Mouse (Mus musculus): ENCODE measurements around the gene Cnn2. TPM values are rescaled to one million over a fixed set of nuclear protein-coding genes. Genes with fewer than 3 reads are reported as not detected.

The Cnn2 gene
- polyA plus RNA-seq, 1 experiment from 2014 or later, result 199 TPM

GRCm38 (mm10) chr10:80017361-80017760 lies 29.0 kb downstream of the Cnn2 start:
- H3K27ac ChIP-seq (replicated peaks), result no peak overlapping the region
- H3K4me1 ChIP-seq, result peaks cover 35% of the 10 kb centered on the region
- 0 out of 2 replicates have a peak overlapping the region, but pooled peaks have one; percentile 2 for H3K4me3 ChIP-seq
- peaks cover 85% of the 10 kb centered on the region for H3K27me3 ChIP-seq (ENCODE audit: low read depth, poor library complexity, severe bottlenecking)
- no peaks in the 10 kb centered on the region for H3K9me3 ChIP-seq (replicated peaks)
- peaks cover 3% of the 10 kb centered on the region; the same call in 1 of the 2 replicates for H3K36me3 ChIP-seq
- WGBS, result 63% methylated on average over 3 of the region's 3 CpGs
- DNase-seq (ENCODE audit: low spot score), result no peak

- whole genome bisulfite sequencing, result 82% methylated on average over 14 of the region's 14 CpGs
- H3K9me3 ChIP-seq (replicated peaks), result no peaks in the 10 kb centered on the region
- H3K4me3 ChIP-seq, result 0 out of 2 replicates have a peak overlapping the region, but pooled peaks have one; percentile 2
- H3K36me3 ChIP-seq, result peaks cover 5% of the 10 kb centered on the region
- H3K27me3 ChIP-seq (ENCODE audit: low read depth, poor library complexity, severe bottlenecking), result peaks cover 81% of the 10 kb centered on the region
- H3K27ac ChIP-seq (replicated peaks), result no peak overlapping the region
- no peak for DNase-seq (ENCODE audit: low spot score)
- H3K4me1 ChIP-seq, result peaks cover 35% of the 10 kb centered on the region
Observed at GRCm38 (mm10) chr10:80017771-80018170, 29.4 kb downstream of the Cnn2 start.

GRCm38 (mm10) chr10:80018739-80019297 lies 30.4 kb downstream of the Cnn2 start:
- H3K4me1 ChIP-seq, result peaks cover 35% of the 10 kb centered on the region
- peaks cover 71% of the 10 kb centered on the region for H3K27me3 ChIP-seq (ENCODE audit: low read depth, poor library complexity, severe bottlenecking)
- DNase-seq (ENCODE audit: low spot score), result peak; percentile 40
- H3K36me3 ChIP-seq, result peaks cover 7% of the 10 kb centered on the region
- no peaks in the 10 kb centered on the region for H3K9me3 ChIP-seq (replicated peaks)
- WGBS, result 6% methylated on average over 14 of the region's 15 CpGs
- H3K4me3 ChIP-seq, result peak overlapping the region; percentile 49
- H3K27ac ChIP-seq (replicated peaks), result peak overlapping the region; percentile 85

GRCm38 (mm10) chr10:80019471-80020131 lies 31.2 kb downstream of the Cnn2 start:
- WGBS, result 5% methylated on average over 20 of the region's 20 CpGs
- peaks cover 37% of the 10 kb centered on the region for H3K4me1 ChIP-seq
- no peaks in the 10 kb centered on the region for H3K9me3 ChIP-seq (replicated peaks)
- peak overlapping the region; percentile 49 for H3K4me3 ChIP-seq
- peak; percentile 57 for DNase-seq (ENCODE audit: low spot score)
- peak overlapping the region; percentile 85 for H3K27ac ChIP-seq (replicated peaks)
- H3K36me3 ChIP-seq, result peaks cover 7% of the 10 kb centered on the region
- peaks cover 63% of the 10 kb centered on the region for H3K27me3 ChIP-seq (ENCODE audit: low read depth, poor library complexity, severe bottlenecking)

GRCm38 (mm10) chr10:80020191-80020590 lies 31.8 kb downstream of the Cnn2 start:
- no peak for DNase-seq (ENCODE audit: low spot score)
- H3K9me3 ChIP-seq (replicated peaks), result no peaks in the 10 kb centered on the region
- peak overlapping the region; percentile 49 for H3K4me3 ChIP-seq
- peaks cover 57% of the 10 kb centered on the region for H3K27me3 ChIP-seq (ENCODE audit: low read depth, poor library complexity, severe bottlenecking)
- peaks cover 34% of the 10 kb centered on the region for H3K4me1 ChIP-seq
- WGBS, result 20% methylated on average over 11 of the region's 11 CpGs
- H3K27ac ChIP-seq (replicated peaks), result peak overlapping the region; percentile 85; the same call in 1 of the 2 replicates
- H3K36me3 ChIP-seq, result peaks cover 7% of the 10 kb centered on the region

GRCm38 (mm10) chr10:80020603-80021319 lies 32.4 kb downstream of the Cnn2 start:
- 85% methylated on average over 18 of the region's 18 CpGs for WGBS

GRCm38 (mm10) chr10:80021320-80021641 lies 32.9 kb downstream of the Cnn2 start:
- peaks cover 46% of the 10 kb centered on the region for H3K27me3 ChIP-seq (ENCODE audit: low read depth, poor library complexity, severe bottlenecking)
- no peak overlapping the region for H3K27ac ChIP-seq (replicated peaks)
- DNase-seq (ENCODE audit: low spot score), result no peak
- peaks cover 7% of the 10 kb centered on the region for H3K36me3 ChIP-seq
- H3K4me1 ChIP-seq, result peaks cover 41% of the 10 kb centered on the region
- H3K9me3 ChIP-seq (replicated peaks), result no peaks in the 10 kb centered on the region
- 92% methylated on average over 13 of the region's 13 CpGs for WGBS
- H3K4me3 ChIP-seq, result no peak overlapping the region

More at GRCm38 (mm10) chr10:80020603-80021319, 32.4 kb downstream of the Cnn2 start:
- Histone ChIP-seq H3K27ac (replicated peaks) (no peak overlapping the region), H3K9me3 (replicated peaks) (no peaks in the 10 kb centered on the region), H3K36me3 (peaks cover 7% of the 10 kb centered on the region), H3K4me3 (peak overlapping the region; percentile 49), H3K4me1 (peaks cover 37% of the 10 kb centered on the region), H3K27me3 (ENCODE audit: low read depth, poor library complexity, severe bottlenecking) (peaks cover 51% of the 10 kb centered on the region)
- DNase-seq (ENCODE audit: low spot score), result no peak

- 90% methylated on average over 12 of the region's 12 CpGs for WGBS
- DNase-seq (ENCODE audit: low spot score), result no peak
- no peak overlapping the region; the same call in 1 of the 2 replicates for H3K4me3 ChIP-seq
- H3K27ac ChIP-seq (replicated peaks), result no peak overlapping the region
- peaks cover 7% of the 10 kb centered on the region for H3K36me3 ChIP-seq
- H3K9me3 ChIP-seq (replicated peaks), result no peaks in the 10 kb centered on the region
- peaks cover 35% of the 10 kb centered on the region for H3K4me1 ChIP-seq
- peaks cover 37% of the 10 kb centered on the region for H3K27me3 ChIP-seq (ENCODE audit: low read depth, poor library complexity, severe bottlenecking)
Observed at GRCm38 (mm10) chr10:80022164-80022563, 33.8 kb downstream of the Cnn2 start.

GRCm38 (mm10) chr10:80022806-80023205 lies 34.4 kb downstream of the Cnn2 start:
- Histone ChIP-seq H3K4me3 (no peak overlapping the region), H3K27me3 (ENCODE audit: low read depth, poor library complexity, severe bottlenecking) (peaks cover 31% of the 10 kb centered on the region), H3K4me1 (peaks cover 35% of the 10 kb centered on the region), H3K36me3 (peaks cover 7% of the 10 kb centered on the region), H3K27ac (replicated peaks) (no peak overlapping the region), H3K9me3 (replicated peaks) (no peaks in the 10 kb centered on the region)
- 94% methylated on average over 8 of the region's 8 CpGs for WGBS
- no peak for DNase-seq (ENCODE audit: low spot score)

GRCm38 (mm10) chr10:80023758-80024157 lies 35.4 kb downstream of the Cnn2 start:
- peaks cover 7% of the 10 kb centered on the region for H3K36me3 ChIP-seq
- 92% methylated on average over 5 of the region's 5 CpGs for WGBS
- peaks cover 32% of the 10 kb centered on the region for H3K4me1 ChIP-seq
- peaks cover 25% of the 10 kb centered on the region for H3K27me3 ChIP-seq (ENCODE audit: low read depth, poor library complexity, severe bottlenecking)
- H3K4me3 ChIP-seq, result no peak overlapping the region
- no peak overlapping the region for H3K27ac ChIP-seq (replicated peaks)
- H3K9me3 ChIP-seq (replicated peaks), result no peaks in the 10 kb centered on the region
- DNase-seq (ENCODE audit: low spot score), result no peak

- DNase-seq (ENCODE audit: low spot score), result no peak
- H3K36me3 ChIP-seq, result peaks cover 7% of the 10 kb centered on the region
- WGBS, result 80% methylated on average over 15 of the region's 15 CpGs
- H3K4me3 ChIP-seq, result no peak overlapping the region
- H3K27me3 ChIP-seq (ENCODE audit: low read depth, poor library complexity, severe bottlenecking), result peaks cover 18% of the 10 kb centered on the region
- H3K9me3 ChIP-seq (replicated peaks), result no peaks in the 10 kb centered on the region
- 0 out of 2 replicates have a peak overlapping the region, but pooled peaks have one; percentile 52 for H3K27ac ChIP-seq (replicated peaks)
- H3K4me1 ChIP-seq, result peaks cover 25% of the 10 kb centered on the region
Observed at GRCm38 (mm10) chr10:80024229-80025043, 36.1 kb downstream of the Cnn2 start.

GRCm38 (mm10) chr10:80025044-80025347 lies 36.6 kb downstream of the Cnn2 start:
- Histone ChIP-seq H3K9me3 (replicated peaks) (no peaks in the 10 kb centered on the region), H3K36me3 (peaks cover 7% of the 10 kb centered on the region), H3K27me3 (ENCODE audit: low read depth, poor library complexity, severe bottlenecking) (peaks cover 12% of the 10 kb centered on the region), H3K27ac (replicated peaks) (no peak overlapping the region), H3K4me3 (no peak overlapping the region), H3K4me1 (peaks cover 19% of the 10 kb centered on the region)
- WGBS, result 59% methylated on average over 4 of the region's 4 CpGs
- DNase-seq (ENCODE audit: low spot score), result no peak
